Mouse (Mus musculus) liver (tissue): ENCODE data around the gene Psap.

ENCODE experiments used
- DNase-seq: peaks from one replicate; pipeline ENCODE4 v3.0.0-alpha.2; 2020; ENCODE audit warnings: mixed read lengths

The Psap gene

DNA sequence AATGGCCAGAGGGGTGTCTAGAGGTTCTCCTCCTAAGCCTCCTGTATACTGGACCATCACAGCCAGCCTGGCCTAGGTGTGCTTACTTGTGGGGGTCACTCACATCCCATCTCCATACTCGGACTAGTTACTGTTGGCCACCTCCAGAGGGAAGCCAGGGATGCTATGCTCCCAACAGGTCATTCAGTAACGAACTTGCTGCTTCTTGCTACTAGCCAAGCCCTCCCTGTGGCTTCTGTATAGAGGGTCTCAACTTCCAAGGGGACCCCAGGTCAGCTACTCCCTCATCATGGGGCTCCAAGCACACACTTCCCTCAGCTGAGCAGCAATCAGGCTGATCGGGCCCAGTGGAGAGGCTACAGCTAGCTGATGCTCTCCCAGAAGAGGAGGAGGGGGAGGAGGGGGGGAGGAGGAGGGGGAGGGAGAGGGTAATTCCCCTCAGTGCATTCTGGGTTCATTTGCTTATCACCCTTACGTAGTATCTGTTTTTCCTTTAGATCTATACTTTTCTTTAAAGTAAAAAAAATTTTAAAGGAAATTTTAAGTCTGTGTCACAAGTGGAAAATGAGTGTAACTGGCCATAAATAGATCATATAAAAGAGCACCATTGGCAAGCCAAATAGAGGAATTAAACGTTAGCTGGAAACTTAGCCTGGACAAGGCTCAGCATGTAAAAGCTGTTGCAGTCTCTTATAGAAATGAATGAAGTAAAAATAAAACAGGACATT, 72.8 kb downstream of the Psap start:
- DNase-seq = no peak

DNA sequence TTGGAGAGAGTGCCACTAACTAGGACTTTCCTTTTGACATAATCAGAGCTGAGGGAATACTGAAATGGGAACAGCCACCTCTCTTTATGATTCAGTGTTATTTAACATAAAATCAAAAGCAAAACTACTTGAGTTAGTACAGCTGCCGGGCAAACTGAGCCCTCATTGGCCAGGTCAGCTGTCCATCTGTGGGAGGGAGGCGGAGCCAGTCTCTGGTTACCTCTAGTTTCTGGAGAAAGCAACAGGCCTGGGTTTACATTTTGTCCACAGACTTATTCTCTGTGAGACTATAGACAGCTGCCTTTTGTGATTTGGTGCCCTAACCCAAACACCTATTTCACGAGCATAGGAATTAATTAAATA, 73.4 kb downstream of the Psap start:
- DNase-seq = peak; percentile 88

DNA sequence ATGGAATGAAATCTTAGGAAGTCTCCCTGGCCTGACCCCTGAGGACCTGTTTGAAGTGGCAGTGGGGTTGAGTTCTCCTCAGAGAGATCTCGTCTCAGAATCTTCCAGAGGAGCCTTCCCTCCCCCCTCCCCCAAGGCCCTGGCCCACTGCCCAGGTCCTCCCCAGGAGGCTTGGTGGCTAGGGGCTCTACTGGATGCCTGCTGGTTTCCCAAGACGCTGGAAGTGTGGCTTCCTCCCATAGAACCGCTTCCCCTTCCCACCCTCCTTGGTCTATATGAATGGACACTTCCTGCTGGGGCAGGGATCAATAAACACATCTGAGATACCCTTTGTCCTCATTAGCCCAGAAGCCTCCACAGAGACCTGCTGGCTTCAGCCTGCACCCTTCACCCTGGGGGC, 73.8 kb downstream of the Psap start:
- DNase-seq = no peak

DNA sequence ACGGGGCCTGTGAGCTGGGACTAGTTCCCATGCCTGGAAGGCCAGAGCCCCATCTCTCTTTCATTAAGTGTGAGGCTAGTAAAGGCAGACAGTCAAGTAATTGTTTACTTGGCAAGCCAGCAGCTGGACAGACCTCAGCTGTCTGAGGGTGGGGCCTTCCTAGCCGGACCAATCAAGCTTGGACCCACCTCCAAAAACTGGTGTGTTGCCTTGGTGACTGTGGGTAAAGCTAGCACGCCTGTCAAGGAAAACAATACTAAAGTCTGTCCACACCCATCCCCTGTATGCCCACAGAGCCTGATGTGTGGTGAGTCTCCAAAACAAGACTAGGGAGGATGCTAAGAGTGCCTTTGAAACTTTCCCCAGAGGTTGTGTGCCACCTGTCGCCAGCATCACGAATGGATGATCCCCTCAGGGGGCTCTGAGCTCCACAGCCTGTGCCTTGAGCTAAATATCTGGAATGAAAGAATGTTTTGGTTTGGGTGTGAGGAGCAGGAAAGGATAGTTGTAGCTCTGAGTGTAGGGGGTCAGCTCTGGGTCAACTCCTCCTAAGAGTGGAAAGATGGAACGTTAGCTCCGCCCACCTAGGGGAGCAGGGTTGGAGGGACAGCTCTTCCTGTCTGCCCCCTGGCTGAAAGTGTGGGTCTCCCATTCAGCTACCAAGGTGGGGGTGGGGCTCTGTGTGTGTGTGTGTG, 74.5 kb downstream of the Psap start:
- DNase-seq = peak; percentile 49
